ENCODE assay signal across 13 mouse cellular contexts in the genomic region with DNA sequence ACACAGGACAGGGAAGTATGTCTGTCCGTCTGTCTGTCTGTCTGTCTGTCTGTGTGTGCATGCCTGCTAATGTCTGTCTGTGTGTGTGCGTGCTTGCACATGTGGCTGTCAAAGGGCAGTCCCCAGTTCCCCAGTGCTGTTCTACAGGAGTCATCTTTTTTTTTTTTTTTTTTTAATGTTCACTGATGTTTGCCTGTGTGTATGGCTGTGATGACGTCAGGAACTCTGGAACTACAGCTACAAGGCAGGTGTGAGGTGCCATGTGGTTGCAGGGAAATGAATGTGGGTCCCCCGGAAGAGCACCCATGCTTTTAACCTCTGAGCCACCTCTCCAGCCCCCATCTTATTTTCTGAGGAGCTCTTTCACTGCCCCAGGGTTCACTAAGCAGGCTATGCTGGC.
"Had no signal": no experiment of that assay in that cellular context is flagged by ENCODE, and none has a peak within 500 bp of the region (broad histone marks: within the 10 kb centered on the region; RNA-seq: fewer than 3 reads in every experiment).

No protein-coding gene starts in this region.

- ATAC-seq: liver, embryonic 12.5 days; midbrain, embryonic 16.5 days had no signal

- H3K4me3 ChIP-seq: kidney, embryonic 15.5 days; left cerebral cortex, adult 2 months; limb, embryonic 15.5 days; liver, embryonic 12.5 days; midbrain, embryonic 12.5 days; stomach, embryonic 15.5 days had no signal

- H3K9ac ChIP-seq: kidney, embryonic 15.5 days; limb, embryonic 15.5 days; liver, embryonic 12.5 days; lung, embryonic 14.5 days; midbrain, embryonic 12.5 days; stomach, embryonic 15.5 days had no signal

- H3K27ac ChIP-seq: kidney, embryonic 15.5 days; left cerebral cortex, adult 2 months; limb, embryonic 15.5 days; liver, embryonic 12.5 days; midbrain, embryonic 12.5 days; stomach, embryonic 15.5 days had no signal

- H3K9me3 ChIP-seq: kidney, embryonic 15.5 days; limb, embryonic 15.5 days; liver, embryonic 12.5 days; midbrain, embryonic 12.5 days; stomach, embryonic 15.5 days had no signal

- H3K4me1 ChIP-seq: limb, embryonic 15.5 days; midbrain, embryonic 12.5 days; stomach, embryonic 15.5 days had no signal

- H3K27me3 ChIP-seq: kidney, embryonic 15.5 days; limb, embryonic 15.5 days; liver, embryonic 12.5 days; midbrain, embryonic 12.5 days; stomach, embryonic 15.5 days had no signal

- H3K4me2 ChIP-seq: kidney, embryonic 15.5 days; limb, embryonic 15.5 days; liver, embryonic 12.5 days; lung, embryonic 14.5 days; midbrain, embryonic 12.5 days; stomach, embryonic 15.5 days had no signal

- DNase-seq: kidney, adult 2 months; kidney, postnatal 25 days; lung, embryonic 14.5 days; lung, postnatal 4 days; right cerebral cortex, postnatal 4 days; spleen, adult 18-20 months had no signal
